ENCODE assay signal across 22 mouse cellular contexts in genomic region chr13:98361161-98361560, GRCm38 (mm10). TPM values are rescaled to one million over a fixed set of nuclear protein-coding genes. Genes with fewer than 3 reads are reported as not detected.
"Had no signal": no experiment of that assay in that cellular context is flagged by ENCODE, and none has a peak within 500 bp of the region (broad histone marks: within the 10 kb centered on the region; RNA-seq: fewer than 3 reads in every experiment).

No protein-coding gene starts in this region.

- H3K9me3 ChIP-seq: midbrain, embryonic 10.5 days; midbrain, embryonic 13.5 days; midbrain, embryonic 15.5 days; neural tube, embryonic 13.5 days; neural tube, embryonic 15.5 days had no signal

- H3K4me2 ChIP-seq: lung, embryonic 14.5 days; midbrain, embryonic 13.5 days; midbrain, embryonic 15.5 days; neural tube, embryonic 13.5 days; neural tube, embryonic 15.5 days had no signal

- H3K9ac ChIP-seq: lung, embryonic 14.5 days; midbrain, embryonic 13.5 days; midbrain, embryonic 15.5 days; neural tube, embryonic 13.5 days; neural tube, embryonic 15.5 days had no signal

- H3K36me3 ChIP-seq: midbrain, embryonic 10.5 days; midbrain, embryonic 13.5 days; midbrain, embryonic 15.5 days; neural tube, embryonic 13.5 days; neural tube, embryonic 15.5 days had no signal

- DNase-seq: lung, adult 18-20 months; lung, embryonic 14.5 days; lung, postnatal 10 days; lung, postnatal 4 days; retina, postnatal 1 day; right cerebral cortex, adult 18-20 months; right cerebral cortex, postnatal 25 days; right cerebral cortex, postnatal 4 days; spleen, adult 18-20 months; thymus, adult 18-20 months; thymus, postnatal 14 days; thymus, postnatal 36 days had no signal

- H3K27ac ChIP-seq: midbrain, embryonic 10.5 days; midbrain, embryonic 13.5 days; midbrain, embryonic 15.5 days; neural tube, embryonic 13.5 days; neural tube, embryonic 15.5 days had no signal

- ATAC-seq: midbrain, embryonic 13.5 days; midbrain, embryonic 15.5 days had no signal

- H3K4me3 ChIP-seq: midbrain, embryonic 10.5 days; midbrain, embryonic 13.5 days; midbrain, embryonic 15.5 days; myocyte; neural tube, embryonic 13.5 days; neural tube, embryonic 15.5 days had no signal

RNA-seq across cellular contexts. Expression of gene Foxd1, which starts 7.1 kb away (rescaled TPM):
- polyA plus RNA-seq: liver, embryonic 16.5 days; lung, embryonic 14.5 days; lung, embryonic 16.5 days; small intestine, adult 2 months; stomach, embryonic 14.5 days had no signal
